In the genomic region with DNA sequence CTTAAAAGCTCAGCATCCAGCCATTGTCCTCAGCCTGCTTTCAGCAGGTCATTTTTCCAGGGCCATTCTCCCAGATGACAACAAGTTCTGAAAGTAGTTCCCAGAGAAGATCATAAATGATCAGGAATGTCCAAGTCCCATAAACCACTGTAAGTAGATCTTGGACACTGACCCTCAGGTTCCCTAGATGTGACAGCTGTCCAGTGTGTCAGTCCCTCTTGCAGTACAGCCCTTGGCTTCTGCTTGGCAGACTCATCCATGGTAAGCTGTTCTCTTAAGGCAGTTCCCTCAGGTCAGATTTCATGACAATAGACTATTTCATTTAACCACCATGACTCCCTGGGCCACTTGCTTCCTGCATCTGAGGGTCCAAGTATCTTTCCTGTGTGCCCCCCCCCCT, we compare ENCODE assay signal across 35 mouse cellular contexts.
"Had no signal": no experiment of that assay in that cellular context is flagged by ENCODE, and none has a peak within 500 bp of the region (broad histone marks: within the 10 kb centered on the region; RNA-seq: fewer than 3 reads in every experiment).

No protein-coding gene starts in this region.

- H3K27ac ChIP-seq: hindbrain, embryonic 10.5 days; hindbrain, embryonic 12.5 days; hindbrain, embryonic 13.5 days; hindbrain, embryonic 14.5 days; hindbrain, embryonic 15.5 days; intestine, embryonic 15.5 days; kidney, embryonic 15.5 days; kidney, postnatal 0 days; layer of hippocampus, adult 2 months; left cerebral cortex, adult 2 months had no signal

- DNase-seq: heart, postnatal 10 days; heart, postnatal 14 days; heart, postnatal 36 days; heart, postnatal 4 days; kidney, adult 11 months; kidney, adult 18-20 months; kidney, adult 2 months; kidney, adult 8-10 months; kidney, adult 9 months; kidney, postnatal 10 days; kidney, postnatal 14 days; kidney, postnatal 25 days; kidney, postnatal 36 days; kidney, postnatal 4 days; layer of hippocampus, adult 9-11 months; layer of hippocampus, postnatal 36 days had no signal

- ATAC-seq: hindbrain, embryonic 16.5 days; inflammation-experienced regulatory T-cells, adult 6 months; intestine, embryonic 15.5 days; intestine, embryonic 16.5 days; intestine, postnatal 0 days had no signal

- H3K4me3 ChIP-seq: heart, embryonic 10.5 days; heart, embryonic 12.5 days; heart, embryonic 13.5 days; heart, embryonic 15.5 days; hindbrain, embryonic 10.5 days; hindbrain, embryonic 12.5 days; hindbrain, embryonic 13.5 days; hindbrain, embryonic 15.5 days; intestine, embryonic 15.5 days; kidney, embryonic 15.5 days; layer of hippocampus, adult 2 months; left cerebral cortex, adult 2 months had no signal

- H3K9me3 ChIP-seq: heart, embryonic 10.5 days; heart, embryonic 12.5 days; heart, embryonic 15.5 days; hindbrain, embryonic 10.5 days; hindbrain, embryonic 12.5 days; hindbrain, embryonic 13.5 days; hindbrain, embryonic 15.5 days; intestine, embryonic 15.5 days; kidney, embryonic 15.5 days had no signal

- H3K4me1 ChIP-seq: hindbrain, embryonic 15.5 days; intestine, embryonic 15.5 days had no signal

- H3K27me3 ChIP-seq: heart, embryonic 12.5 days; heart, embryonic 13.5 days; heart, embryonic 15.5 days; hindbrain, embryonic 12.5 days; hindbrain, embryonic 13.5 days; intestine, embryonic 15.5 days; kidney, embryonic 15.5 days had no signal

- H3K4me2 ChIP-seq: heart, embryonic 11.5 days; heart, embryonic 12.5 days; heart, embryonic 13.5 days; heart, embryonic 15.5 days; hindbrain, embryonic 12.5 days; hindbrain, embryonic 13.5 days; hindbrain, embryonic 14.5 days; hindbrain, embryonic 15.5 days; intestine, embryonic 15.5 days; kidney, embryonic 15.5 days had no signal

- H3K36me3 ChIP-seq: heart, embryonic 10.5 days; heart, embryonic 12.5 days; heart, embryonic 13.5 days; heart, embryonic 15.5 days; hindbrain, embryonic 10.5 days; hindbrain, embryonic 12.5 days; hindbrain, embryonic 13.5 days; hindbrain, embryonic 15.5 days; intestine, embryonic 15.5 days; kidney, embryonic 15.5 days had no signal

- H3K9ac ChIP-seq: heart, embryonic 12.5 days; heart, embryonic 13.5 days; heart, embryonic 15.5 days; hindbrain, embryonic 12.5 days; hindbrain, embryonic 13.5 days; hindbrain, embryonic 14.5 days; hindbrain, embryonic 15.5 days; intestine, embryonic 15.5 days; kidney, embryonic 15.5 days had no signal
